Mouse (Mus musculus) spleen, adult 2 months (tissue): ENCODE measurements around the gene Rb1.

Source experiments
- CTCF ChIP-seq: fragments of 200-500 bp; IDR thresholded peaks from 2 replicates; pipeline ENCODE4 v1.5.1; 2011; ENCODE audit warnings: mild to moderate bottlenecking, inconsistent platforms; ENCODE audit not compliant: insufficient read depth, insufficient read length, insufficient replicate concordance; ENCODE audit errors: extremely low read depth
- POLR2A ChIP-seq: fragments of 200-500 bp; IDR thresholded peaks from 2 replicates; pipeline ENCODE4 v1.6.1; 2011; ENCODE audit warnings: low read depth, low read length, inconsistent platforms

DNA sequence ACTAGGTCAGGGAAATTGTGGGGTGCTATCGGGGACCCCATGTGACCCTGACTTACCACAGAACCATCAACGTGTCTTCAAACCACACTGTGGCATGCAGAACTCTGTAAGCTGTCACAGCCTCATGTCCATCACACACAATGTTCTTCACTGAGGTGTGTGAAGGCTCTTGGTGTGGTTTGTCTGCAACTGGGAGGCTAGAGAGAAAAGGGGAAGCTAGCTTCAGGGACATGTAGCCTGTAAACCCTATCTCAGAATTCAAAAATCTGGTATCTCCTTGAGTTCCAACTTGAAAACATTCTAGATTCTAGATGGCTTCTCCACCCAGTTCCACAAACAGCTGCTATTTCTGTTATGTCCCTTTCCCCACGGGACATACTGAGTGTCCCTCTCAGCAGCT, 14.0 kb upstream of the Rb1 start:
- TF ChIP-seq CTCF = no peak
- TF ChIP-seq POLR2A = no peak
